Mouse (Mus musculus) hindbrain, postnatal 0 days (tissue): ENCODE data around the gene Erap1. TPM values are rescaled to one million over a fixed set of nuclear protein-coding genes. Genes with fewer than 3 reads are reported as not detected.
"Not testable (repeated sequence)": the region's sequence is repeated elsewhere in the genome, so short reads cannot be mapped to it uniquely, and the experiment has no call there.

Experiments used
- ATAC-seq: fragments of 200-750 bp; cut with Nextera tagmentation; 2 replicates; pipeline ENCODE4 v1.8.0; 2017; ENCODE audit warnings: mild to moderate bottlenecking, moderate TSS enrichment, moderate library complexity
- DNase-seq: peaks from one replicate; pipeline ENCODE4 v3.0.0-alpha.2; 2015; ENCODE audit warnings: low spot score
- H3K27ac ChIP-seq: fragments of 300-500 bp; sonication (generic); 2 replicates; pipeline ENCODE4 v1.5.1; 2014; ENCODE audit warnings: mild to moderate bottlenecking
- H3K27me3 ChIP-seq: fragments of 300-500 bp; sonication (generic); 2 replicates; pipeline ENCODE4 v1.6.1; 2014; ENCODE audit warnings: low read length, mixed read lengths; ENCODE audit not compliant: insufficient read depth
- H3K36me3 ChIP-seq: fragments of 300-500 bp; sonication (generic); 2 replicates; pipeline ENCODE4 v1.6.1; 2014; ENCODE audit warnings: low read length, mixed read lengths; ENCODE audit not compliant: insufficient read depth
- H3K4me1 ChIP-seq: fragments of 300-500 bp; sonication (generic); 2 replicates; pipeline ENCODE4 v1.6.1; 2014; ENCODE audit warnings: antibody characterized with exemption, low read length, mixed read lengths; ENCODE audit not compliant: insufficient read depth
- H3K4me2 ChIP-seq: fragments of 300-500 bp; sonication (generic); 2 replicates; pipeline ENCODE4 v1.6.1; 2014; ENCODE audit warnings: low read depth, mild to moderate bottlenecking, low read length, moderate library complexity, mixed read lengths
- H3K4me3 ChIP-seq: fragments of 300-500 bp; sonication (generic); 2 replicates; pipeline ENCODE4 v1.5.1; 2014; ENCODE audit warnings: low read length
- H3K9ac ChIP-seq: fragments of 300-500 bp; sonication (generic); replicated peaks from 2 replicates; pipeline ENCODE4 v1.6.1; 2014; ENCODE audit warnings: mild to moderate bottlenecking, low read length, moderate library complexity, mixed read lengths
- H3K9me3 ChIP-seq: fragments of 300-500 bp; sonication (generic); 2 replicates; pipeline ENCODE4 v1.6.1; 2016; ENCODE audit warnings: low read length, mixed read lengths
- CTCF ChIP-seq: IDR thresholded peaks from 2 replicates; pipeline ENCODE4 v1.5.1; 2016; ENCODE audit warnings: antibody characterized with exemption, control low read depth, low read depth
- WGBS: fragments of 180-500 bp; shearing (Covaris S2); extraction: QIAGEN DNeasy Blood & Tissue Kit; methylation state at CpG from one replicate; pipeline ENCODE4 v1.1.7; 2014; 5-methylcytosine and 5-hydroxymethylcytosine counted together
- polyA plus RNA-seq: library from polyadenylated mRNA; unstranded; fragments of >200 nt; fragmentation: Nextera tagmentation; extraction: Ambion mirVana; gene quantifications from 2 replicates; pipeline ENCODE4 v1.2.1, GENCODE M21; 2015
- total RNA-seq: library from RNA; depleted of rRNA; stranded (reverse); fragments of >200 nt; gene quantifications from 2 replicates; pipeline ENCODE4 v1.2.3, GENCODE M21; 2014

Gene Erap1
- total and polyA plus RNA-seq, 2 experiments from 2014 or later, result 8.2 to 8.4 TPM

- H3K4me1 ChIP-seq, result no peaks in the 10 kb centered on the region
- 55% methylated on average over 1 of the region's 1 CpGs for WGBS
- DNase-seq (no peak), ATAC-seq (no peak)
- no peaks in the 10 kb centered on the region for H3K36me3 ChIP-seq
- H3K9me3 ChIP-seq, result no peaks in the 10 kb centered on the region
- no peak overlapping the region for H3K4me2 ChIP-seq
- no peak overlapping the region for H3K27ac ChIP-seq
- no peak overlapping the region for H3K4me3 ChIP-seq
- no peak overlapping the region for H3K9ac ChIP-seq
- no peaks in the 10 kb centered on the region for H3K27me3 ChIP-seq
- no peak for TF ChIP-seq CTCF
Measured at GRCm38 (mm10) chr13:74632327-74632726, 7.0 kb upstream of the Erap1 start.

- Histone ChIP-seq H3K27ac (no peak overlapping the region), H3K9me3 (no peaks in the 10 kb centered on the region), H3K36me3 (no peaks in the 10 kb centered on the region), H3K4me1 (no peaks in the 10 kb centered on the region), H3K9ac (no peak overlapping the region), H3K27me3 (no peaks in the 10 kb centered on the region), H3K4me3 (no peak overlapping the region), H3K4me2 (no peak overlapping the region)
- ATAC-seq (peak; percentile 24; the same call in 1 of the 2 replicates), DNase-seq (no peak)
- TF ChIP-seq CTCF, result no peak
- WGBS, result 83% methylated on average over 3 of the region's 3 CpGs
Measured at GRCm38 (mm10) chr13:74632857-74633256, 6.5 kb upstream of the Erap1 start.

- H3K4me1 ChIP-seq, result no peaks in the 10 kb centered on the region
- ATAC-seq (peak; percentile 91), DNase-seq (peak; percentile 78)
- H3K27ac ChIP-seq, result peak overlapping the region; percentile 89
- H3K4me2 ChIP-seq, result peak overlapping the region; percentile 86
- WGBS, result under 1% methylated on average over 46 of the region's 49 CpGs
- no peaks in the 10 kb centered on the region for H3K9me3 ChIP-seq
- no peaks in the 10 kb centered on the region for H3K27me3 ChIP-seq
- H3K36me3 ChIP-seq, result no peaks in the 10 kb centered on the region
- peak overlapping the region; percentile 79 for H3K9ac ChIP-seq
- H3K4me3 ChIP-seq, result peak overlapping the region; percentile 83
- TF ChIP-seq CTCF, result peak; percentile 2; the same call in 1 of the 2 replicates
Measured at GRCm38 (mm10) chr13:74639712-74640522, 549 bp downstream of the Erap1 start.

- DNase-seq, ATAC-seq, H3K9me3 ChIP-seq, H3K36me3 ChIP-seq, H3K4me1 ChIP-seq, H3K27me3 ChIP-seq: not testable (repeated sequence)
- Histone ChIP-seq H3K27ac (0 out of 2 replicates have a peak overlapping the region, but pooled peaks have one; percentile 89), H3K9ac (peak overlapping the region; percentile 79; the same call in 1 of the 2 replicates), H3K4me2 (peak overlapping the region; percentile 86), H3K4me3 (peak overlapping the region; percentile 83)
- 60% methylated on average over 3 of the region's 3 CpGs for WGBS
Measured at GRCm38 (mm10) chr13:74640523-74640920, 1.2 kb downstream of the Erap1 start.

GRCm38 (mm10) chr13:74695497-74696193 lies 56.3 kb downstream of the Erap1 start:
- no peak overlapping the region for H3K9ac ChIP-seq
- no peak for ATAC-seq
- TF ChIP-seq CTCF, result no peak

GRCm38 (mm10) chr13:74696225-74696624 lies 56.9 kb downstream of the Erap1 start:
- Histone ChIP-seq H3K27me3 (no peaks in the 10 kb centered on the region), H3K4me2 (no peak overlapping the region), H3K27ac (no peak overlapping the region), H3K9me3 (no peaks in the 10 kb centered on the region), H3K36me3 (no peaks in the 10 kb centered on the region), H3K9ac (no peak overlapping the region), H3K4me1 (no peaks in the 10 kb centered on the region), H3K4me3 (no peak overlapping the region)
- DNase-seq (no peak), ATAC-seq (no peak)
- no peak for TF ChIP-seq CTCF
- 59% methylated on average over 3 of the region's 3 CpGs for WGBS

More at GRCm38 (mm10) chr13:74695497-74696193, 56.3 kb downstream of the Erap1 start:
- Histone ChIP-seq H3K27me3 (no peaks in the 10 kb centered on the region), H3K4me2 (no peak overlapping the region), H3K9me3 (no peaks in the 10 kb centered on the region), H3K36me3 (no peaks in the 10 kb centered on the region), H3K27ac (no peak overlapping the region), H3K4me3 (no peak overlapping the region), H3K4me1 (no peaks in the 10 kb centered on the region)
- no peak for DNase-seq
- WGBS, result 92% methylated on average over 5 of the region's 5 CpGs
